Mouse (Mus musculus): ENCODE data around the gene Idh2. TPM values are rescaled to one million over a fixed set of nuclear protein-coding genes. Genes with fewer than 3 reads are reported as not detected.
"Not testable (repeated sequence)": the region's sequence is repeated elsewhere in the genome, so short reads cannot be mapped to it uniquely, and the experiment has no call there.

Idh2 gene
- polyA plus RNA-seq, 1 experiment: 3.8 TPM

- Histone ChIP-seq H3K4me1 (ENCODE audit: control insufficient read depth) (peaks cover 22% of the 10 kb centered on the region), H3K36me3 (ENCODE audit: control insufficient read depth) (no peaks in the 10 kb centered on the region), H3K9me3 (ENCODE audit: control insufficient read depth, low read length) (no peaks in the 10 kb centered on the region), H3K4me3 (replicated peaks) (no peak overlapping the region), H3K27me3 (ENCODE audit: control insufficient read depth) (no peaks in the 10 kb centered on the region)
- TF ChIP-seq TAL1 (IDR thresholded peaks at IDR 0.05; ENCODE audit: low read length): no peak
- TF ChIP-seq GATA1 (IDR thresholded peaks at IDR 0.05; ENCODE audit: low read length): no peak
Observed at GRCm38 (mm10) chr7:80058405-80059063, 56.7 kb downstream of the Idh2 start.

- Histone ChIP-seq H3K4me3 (replicated peaks) (no peak overlapping the region), H3K36me3 (ENCODE audit: control insufficient read depth) (no peaks in the 10 kb centered on the region), H3K27me3 (ENCODE audit: control insufficient read depth) (no peaks in the 10 kb centered on the region), H3K4me1 (ENCODE audit: control insufficient read depth) (peaks cover 22% of the 10 kb centered on the region), H3K9me3 (ENCODE audit: control insufficient read depth, low read length) (no peaks in the 10 kb centered on the region)
- no peak for TF ChIP-seq TAL1 (IDR thresholded peaks at IDR 0.05; ENCODE audit: low read length)
- no peak for TF ChIP-seq GATA1 (IDR thresholded peaks at IDR 0.05; ENCODE audit: low read length)
Observed at GRCm38 (mm10) chr7:80057781-80058180, 57.4 kb downstream of the Idh2 start.

GRCm38 (mm10) chr7:80057002-80057691, 58.0 kb downstream of the Idh2 start:
- no peaks in the 10 kb centered on the region for H3K27me3 ChIP-seq (ENCODE audit: control insufficient read depth)
- no peak overlapping the region for H3K4me3 ChIP-seq (replicated peaks)
- H3K36me3 ChIP-seq (ENCODE audit: control insufficient read depth): no peaks in the 10 kb centered on the region
- H3K4me1 ChIP-seq (ENCODE audit: control insufficient read depth): peaks cover 22% of the 10 kb centered on the region
- H3K9me3 ChIP-seq (ENCODE audit: control insufficient read depth, low read length): no peaks in the 10 kb centered on the region
- no peak for TF ChIP-seq GATA1 (IDR thresholded peaks at IDR 0.05; ENCODE audit: low read length)
- no peak for TF ChIP-seq TAL1 (IDR thresholded peaks at IDR 0.05; ENCODE audit: low read length)

GRCm38 (mm10) chr7:80055781-80056180, 59.4 kb downstream of the Idh2 start:
- Histone ChIP-seq H3K4me1 (ENCODE audit: control insufficient read depth) (peaks cover 22% of the 10 kb centered on the region), H3K27me3 (ENCODE audit: control insufficient read depth) (no peaks in the 10 kb centered on the region), H3K36me3 (ENCODE audit: control insufficient read depth) (no peaks in the 10 kb centered on the region), H3K9me3 (ENCODE audit: control insufficient read depth, low read length) (no peaks in the 10 kb centered on the region), H3K4me3 (replicated peaks) (no peak overlapping the region)
- no peak for TF ChIP-seq GATA1 (IDR thresholded peaks at IDR 0.05; ENCODE audit: low read length)
- no peak for TF ChIP-seq TAL1 (IDR thresholded peaks at IDR 0.05; ENCODE audit: low read length)

- no peak for TF ChIP-seq TAL1 (IDR thresholded peaks at IDR 0.05; ENCODE audit: low read length)
- no peaks in the 10 kb centered on the region for H3K36me3 ChIP-seq (ENCODE audit: control insufficient read depth)
- no peak overlapping the region for H3K4me3 ChIP-seq (replicated peaks)
- H3K27me3 ChIP-seq (ENCODE audit: control insufficient read depth): no peaks in the 10 kb centered on the region
- peaks cover 17% of the 10 kb centered on the region for H3K4me1 ChIP-seq (ENCODE audit: control insufficient read depth)
- H3K9me3 ChIP-seq (ENCODE audit: control insufficient read depth, low read length): no peaks in the 10 kb centered on the region
Observed at GRCm38 (mm10) chr7:80053147-80053546, 62.0 kb downstream of the Idh2 start.

- TF ChIP-seq TAL1 (IDR thresholded peaks at IDR 0.05; ENCODE audit: low read length) (no peak), GATA1 (IDR thresholded peaks at IDR 0.05; ENCODE audit: low read length) (no peak)
- H3K4me3 ChIP-seq (replicated peaks): no peak overlapping the region
- no peaks in the 10 kb centered on the region for H3K36me3 ChIP-seq (ENCODE audit: control insufficient read depth)
- no peaks in the 10 kb centered on the region for H3K9me3 ChIP-seq (ENCODE audit: control insufficient read depth, low read length)
- no peaks in the 10 kb centered on the region for H3K27me3 ChIP-seq (ENCODE audit: control insufficient read depth)
- H3K4me1 ChIP-seq (ENCODE audit: control insufficient read depth): peaks cover 13% of the 10 kb centered on the region
Observed at GRCm38 (mm10) chr7:80052261-80052660, 62.9 kb downstream of the Idh2 start.

GRCm38 (mm10) chr7:80051835-80052234, 63.4 kb downstream of the Idh2 start:
- H3K4me1 ChIP-seq (ENCODE audit: control insufficient read depth): peaks cover 11% of the 10 kb centered on the region
- TF ChIP-seq GATA1 (IDR thresholded peaks at IDR 0.05; ENCODE audit: low read length) (no peak), TAL1 (IDR thresholded peaks at IDR 0.05; ENCODE audit: low read length) (no peak)

GRCm38 (mm10) chr7:80050382-80050781, 64.8 kb downstream of the Idh2 start:
- not testable (repeated sequence) for H3K9me3 ChIP-seq (ENCODE audit: control insufficient read depth, low read length); H3K4me1 ChIP-seq (ENCODE audit: control insufficient read depth); H3K36me3 ChIP-seq (ENCODE audit: control insufficient read depth); H3K4me3 ChIP-seq (replicated peaks); H3K27me3 ChIP-seq (ENCODE audit: control insufficient read depth)

More at GRCm38 (mm10) chr7:80051835-80052234, 63.4 kb downstream of the Idh2 start:
- Histone ChIP-seq H3K4me3 (replicated peaks) (no peak overlapping the region), H3K9me3 (ENCODE audit: control insufficient read depth, low read length) (no peaks in the 10 kb centered on the region), H3K27me3 (ENCODE audit: control insufficient read depth) (no peaks in the 10 kb centered on the region), H3K36me3 (ENCODE audit: control insufficient read depth) (no peaks in the 10 kb centered on the region)

GRCm38 (mm10) chr7:80049746-80050145, 65.4 kb downstream of the Idh2 start:
- Histone ChIP-seq H3K4me1 (ENCODE audit: control insufficient read depth) (peaks cover 7% of the 10 kb centered on the region), H3K9me3 (ENCODE audit: control insufficient read depth, low read length) (no peaks in the 10 kb centered on the region)

More at GRCm38 (mm10) chr7:80049746-80050145, 65.4 kb downstream of the Idh2 start:
- Histone ChIP-seq H3K36me3 (ENCODE audit: control insufficient read depth) (no peaks in the 10 kb centered on the region), H3K4me3 (replicated peaks) (no peak overlapping the region), H3K27me3 (ENCODE audit: control insufficient read depth) (no peaks in the 10 kb centered on the region)
- TF ChIP-seq TAL1 (IDR thresholded peaks at IDR 0.05; ENCODE audit: low read length) (no peak), GATA1 (IDR thresholded peaks at IDR 0.05; ENCODE audit: low read length) (no peak)
